Mouse (Mus musculus) stomach, embryonic 16.5 days (tissue): ENCODE measurements at regions not wholly inside any gene's neighbourhood (a gene's known extent, or its start where the extent isn't known, plus 50 kb on each side); places are given as distances from the start of the nearest gene placed in this dataset.

ENCODE experiments used
- ATAC-seq: fragments of 200-750 bp; cut with Nextera tagmentation; 2 replicates; pipeline ENCODE4 v1.8.0; 2017; ENCODE audit warnings: moderate number of reproducible peaks, moderate TSS enrichment; ENCODE audit not compliant: insufficient read depth, low FRiP score
- H3K27ac ChIP-seq: fragments of 300-500 bp; sonication (generic); 2 replicates; pipeline ENCODE4 v1.5.1; 2014; ENCODE audit warnings: low read length
- H3K27me3 ChIP-seq: fragments of 300-500 bp; sonication (generic); 2 replicates; pipeline ENCODE4 v1.6.1; 2014; ENCODE audit warnings: low read length, control low read depth, mixed read lengths; ENCODE audit not compliant: control insufficient read depth, insufficient read depth
- H3K36me3 ChIP-seq: fragments of 300-500 bp; sonication (generic); 2 replicates; pipeline ENCODE4 v1.6.1; 2014; ENCODE audit warnings: low read length; ENCODE audit not compliant: control insufficient read depth, insufficient read depth
- H3K4me1 ChIP-seq: fragments of 300-500 bp; sonication (generic); 2 replicates; pipeline ENCODE4 v1.6.1; 2014; ENCODE audit warnings: low read length, control low read depth, mixed read lengths; ENCODE audit not compliant: control insufficient read depth, insufficient read depth
- H3K4me2 ChIP-seq: fragments of 300-500 bp; sonication (generic); 2 replicates; pipeline ENCODE4 v1.6.1; 2014; ENCODE audit warnings: low read depth, low read length, mixed read lengths
- H3K4me3 ChIP-seq: fragments of 300-500 bp; sonication (generic); replicated peaks from 2 replicates; pipeline ENCODE4 v1.5.1; 2014; ENCODE audit warnings: mild to moderate bottlenecking, low read length
- H3K9ac ChIP-seq: fragments of 300-500 bp; sonication (generic); 2 replicates; pipeline ENCODE4 v1.6.1; 2014; ENCODE audit warnings: low read length
- H3K9me3 ChIP-seq: fragments of 300-500 bp; sonication (generic); replicated peaks from 2 replicates; pipeline ENCODE4 v1.6.1; 2016; ENCODE audit warnings: low read length, control low read depth; ENCODE audit not compliant: control insufficient read depth
- WGBS: fragments of 180-500 bp; shearing (Covaris S2); extraction: QIAGEN DNeasy Blood & Tissue Kit; methylation state at CpG from one replicate; pipeline ENCODE4 v1.1.7; 2014; 5-methylcytosine and 5-hydroxymethylcytosine counted together

- no peak overlapping the region for H3K9ac ChIP-seq
- no peak overlapping the region for H3K27ac ChIP-seq
- no peaks in the 10 kb centered on the region for H3K4me1 ChIP-seq
- H3K36me3 ChIP-seq, result no peaks in the 10 kb centered on the region
- H3K9me3 ChIP-seq, result no peaks in the 10 kb centered on the region
- ATAC-seq, result no peak
- 69% methylated on average over 5 of the region's 5 CpGs for WGBS
- no peaks in the 10 kb centered on the region for H3K27me3 ChIP-seq
- H3K4me2 ChIP-seq, result no peak overlapping the region
- H3K4me3 ChIP-seq, result no peak overlapping the region
Observed at GRCm38 (mm10) chr14:76927245-76927806, 109.2 kb upstream of the Ccdc122 start.

GRCm38 (mm10) chr14:76926416-76926815 is 110.2 kb upstream of the Ccdc122 start:
- Histone ChIP-seq H3K36me3 (no peaks in the 10 kb centered on the region), H3K9me3 (no peaks in the 10 kb centered on the region), H3K27ac (no peak overlapping the region), H3K4me1 (no peaks in the 10 kb centered on the region), H3K4me3 (no peak overlapping the region), H3K27me3 (no peaks in the 10 kb centered on the region), H3K4me2 (no peak overlapping the region), H3K9ac (no peak overlapping the region)
- WGBS, result 83% methylated on average over 7 of the region's 7 CpGs
- ATAC-seq, result no peak

DNA sequence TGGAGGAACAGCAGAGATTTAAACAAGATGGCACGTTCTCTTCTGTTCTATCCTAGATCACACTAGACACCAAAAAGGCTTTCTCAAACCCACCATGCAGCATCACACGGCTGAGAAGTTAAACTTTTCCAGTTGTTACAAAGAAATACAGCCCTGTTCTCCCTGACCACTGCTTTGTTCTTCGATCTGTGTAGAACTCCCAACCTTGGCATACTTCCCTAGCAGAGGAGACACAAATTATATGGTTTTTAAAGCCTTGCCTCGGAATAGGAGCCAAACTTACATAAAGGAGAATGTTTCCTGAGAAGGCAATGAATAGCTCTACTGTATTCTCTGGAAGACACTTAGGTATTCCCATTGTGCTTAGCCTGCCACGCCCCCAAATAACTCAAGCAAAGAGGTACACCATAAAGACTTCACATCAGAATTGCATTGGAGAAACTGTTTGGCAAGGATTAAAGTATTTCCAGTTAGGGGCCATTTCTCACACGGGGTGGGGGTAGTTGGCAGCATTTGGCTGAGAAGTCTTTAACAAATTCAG is 114.1 kb upstream of the Ccdc122 start:
- no peak for ATAC-seq
- Histone ChIP-seq H3K27ac (no peak overlapping the region), H3K9me3 (no peaks in the 10 kb centered on the region), H3K27me3 (no peaks in the 10 kb centered on the region), H3K4me1 (no peaks in the 10 kb centered on the region), H3K4me2 (no peak overlapping the region), H3K36me3 (no peaks in the 10 kb centered on the region), H3K4me3 (no peak overlapping the region), H3K9ac (no peak overlapping the region)
- 75% methylated on average over 6 of the region's 6 CpGs for WGBS

GRCm38 (mm10) chr14:76918091-76918490 is 118.5 kb upstream of the Ccdc122 start:
- H3K4me2 ChIP-seq, result no peak overlapping the region
- no peak overlapping the region for H3K27ac ChIP-seq
- ATAC-seq, result no peak
- WGBS, result 50% methylated on average over 3 of the region's 3 CpGs
- no peaks in the 10 kb centered on the region for H3K9me3 ChIP-seq
- no peak overlapping the region for H3K4me3 ChIP-seq
- no peaks in the 10 kb centered on the region for H3K27me3 ChIP-seq
- H3K4me1 ChIP-seq, result no peaks in the 10 kb centered on the region
- H3K9ac ChIP-seq, result no peak overlapping the region
- no peaks in the 10 kb centered on the region for H3K36me3 ChIP-seq

DNA sequence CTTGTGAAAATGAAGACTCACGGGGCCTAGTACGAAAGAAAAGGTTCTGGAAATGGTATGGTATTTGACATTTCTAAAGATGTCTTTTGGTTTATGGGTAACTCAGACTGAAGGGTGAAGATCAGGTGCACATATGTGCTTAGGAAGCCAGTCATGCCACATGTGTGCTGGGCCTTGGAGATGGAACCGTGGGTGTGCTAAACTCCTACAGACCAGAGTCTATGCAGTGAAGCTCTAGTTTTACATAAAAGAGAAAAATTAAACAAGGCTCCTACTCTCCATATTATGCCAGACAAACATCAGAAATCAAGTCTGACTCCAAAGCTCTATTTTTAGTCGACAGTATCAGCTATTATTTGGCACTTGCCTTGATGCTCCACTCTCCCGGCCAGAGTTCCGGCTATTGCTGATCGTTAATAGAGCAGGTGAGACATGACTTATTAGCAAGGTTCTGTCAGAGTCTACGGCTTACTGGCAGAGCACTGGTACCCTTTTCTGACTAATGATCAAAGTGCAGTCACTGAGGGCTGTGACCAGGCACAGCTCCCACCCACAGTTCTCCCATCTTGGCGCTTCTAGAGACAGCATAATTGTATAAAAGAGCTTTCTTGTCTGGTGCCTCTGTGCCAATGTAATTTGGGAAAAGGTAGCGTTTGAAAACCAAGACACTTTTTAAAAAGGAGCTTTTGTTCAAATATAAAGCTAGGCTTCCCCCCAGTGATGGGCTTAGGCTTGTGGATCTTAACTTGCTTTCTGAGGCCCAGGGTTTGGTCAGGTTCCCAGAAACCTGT is 119.2 kb upstream of the Ccdc122 start:
- 79% methylated on average over 10 of the region's 10 CpGs for WGBS
- Histone ChIP-seq H3K9ac (no peak overlapping the region), H3K9me3 (no peaks in the 10 kb centered on the region), H3K27me3 (no peaks in the 10 kb centered on the region), H3K27ac (no peak overlapping the region), H3K4me2 (no peak overlapping the region), H3K4me1 (no peaks in the 10 kb centered on the region), H3K4me3 (no peak overlapping the region), H3K36me3 (no peaks in the 10 kb centered on the region)
- ATAC-seq, result no peak

- Histone ChIP-seq H3K9me3 (no peaks in the 10 kb centered on the region), H3K4me2 (no peak overlapping the region), H3K4me1 (no peaks in the 10 kb centered on the region), H3K4me3 (no peak overlapping the region), H3K27me3 (no peaks in the 10 kb centered on the region), H3K27ac (no peak overlapping the region), H3K9ac (no peak overlapping the region), H3K36me3 (no peaks in the 10 kb centered on the region)
- WGBS, result 85% methylated on average over 3 of the region's 3 CpGs
- no peak for ATAC-seq
Observed at GRCm38 (mm10) chr14:76913850-76914249, 122.7 kb upstream of the Ccdc122 start.

DNA sequence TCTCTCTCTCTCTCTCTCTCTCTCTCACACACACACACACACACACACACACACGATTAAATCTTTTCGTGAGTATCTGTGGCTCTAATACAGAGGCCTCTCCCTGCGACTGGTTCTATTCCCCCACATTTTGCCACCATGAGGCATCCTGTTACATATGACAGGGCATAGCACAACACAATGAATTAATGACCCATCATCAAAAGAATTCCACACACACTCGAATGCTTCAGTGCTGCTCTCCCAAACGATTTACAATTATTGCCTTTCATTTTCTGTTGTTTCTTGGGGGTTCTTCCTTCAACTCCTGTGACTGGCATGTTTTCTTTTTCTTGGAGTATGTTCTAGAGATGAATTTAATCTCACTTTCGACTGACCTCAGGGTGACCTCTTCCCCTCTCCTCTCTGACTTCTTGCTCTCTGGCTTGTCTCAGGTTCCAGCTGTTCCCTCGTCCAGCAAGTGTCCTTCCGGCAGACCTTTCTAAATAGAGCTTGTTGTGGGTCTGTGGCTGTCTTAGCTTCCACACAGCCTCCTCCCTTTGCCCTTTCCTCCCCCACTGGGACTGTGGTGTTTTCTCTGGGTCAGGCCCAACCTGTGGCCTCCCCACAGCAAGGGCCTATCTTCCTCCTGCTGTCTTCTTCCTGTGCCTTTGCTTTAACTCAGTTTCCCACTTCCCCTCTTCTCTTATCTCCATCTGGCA is 124.1 kb upstream of the Ccdc122 start:
- no peaks in the 10 kb centered on the region for H3K9me3 ChIP-seq
- no peak overlapping the region for H3K4me3 ChIP-seq
- no peaks in the 10 kb centered on the region; the same call in 1 of the 2 replicates for H3K4me1 ChIP-seq
- ATAC-seq, result no peak
- H3K27me3 ChIP-seq, result no peaks in the 10 kb centered on the region
- 31% methylated on average over 8 of the region's 8 CpGs for WGBS
- no peak overlapping the region for H3K27ac ChIP-seq
- no peak overlapping the region for H3K9ac ChIP-seq
- H3K4me2 ChIP-seq, result no peak overlapping the region
- no peaks in the 10 kb centered on the region for H3K36me3 ChIP-seq

- Histone ChIP-seq H3K27ac (no peak overlapping the region), H3K4me1 (no peaks in the 10 kb centered on the region; the same call in 1 of the 2 replicates), H3K9me3 (no peaks in the 10 kb centered on the region), H3K27me3 (no peaks in the 10 kb centered on the region), H3K36me3 (no peaks in the 10 kb centered on the region), H3K4me3 (no peak overlapping the region), H3K9ac (no peak overlapping the region), H3K4me2 (no peak overlapping the region)
- WGBS, result 84% methylated on average over 5 of the region's 5 CpGs
- no peak for ATAC-seq
Observed at GRCm38 (mm10) chr14:76911271-76911670, 125.3 kb upstream of the Ccdc122 start.

- no peak for ATAC-seq
- Histone ChIP-seq H3K4me1 (no peaks in the 10 kb centered on the region; the same call in 1 of the 2 replicates), H3K9ac (no peak overlapping the region), H3K4me2 (no peak overlapping the region), H3K9me3 (no peaks in the 10 kb centered on the region), H3K36me3 (no peaks in the 10 kb centered on the region), H3K27me3 (no peaks in the 10 kb centered on the region), H3K27ac (no peak overlapping the region), H3K4me3 (no peak overlapping the region)
- WGBS, result 84% methylated on average over 5 of the region's 5 CpGs
Observed at GRCm38 (mm10) chr14:76910186-76910585, 126.4 kb upstream of the Ccdc122 start.
